Mouse (Mus musculus): ENCODE data around the gene Krt80.

Gene Krt80

GRCm38 (mm10) chr15:101315832-101316231 is 54.1 kb downstream of the Krt80 start:
- peak; percentile 75 to 76 for DNase-seq

DNA sequence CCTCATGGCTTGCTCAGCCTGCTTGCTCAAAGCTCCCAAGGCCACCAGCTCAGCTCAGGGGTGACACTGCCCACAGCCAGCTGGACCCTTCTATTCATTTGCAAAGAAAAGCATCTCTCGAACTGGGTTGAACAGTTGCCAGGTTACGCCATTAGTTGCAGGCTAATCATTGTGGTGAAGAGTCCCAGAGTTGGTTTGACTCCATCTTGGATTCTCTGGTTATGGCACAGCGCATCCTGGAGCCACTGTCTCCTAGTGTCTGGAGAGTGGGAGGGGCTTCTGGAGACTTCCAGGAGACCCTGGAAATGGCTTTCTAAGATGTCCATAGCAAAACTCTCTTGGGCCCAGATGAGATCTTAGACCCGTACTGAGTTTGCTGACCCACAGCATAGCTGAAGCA is 54.6 kb downstream of the Krt80 start:
- DNase-seq, result no peak

DNA sequence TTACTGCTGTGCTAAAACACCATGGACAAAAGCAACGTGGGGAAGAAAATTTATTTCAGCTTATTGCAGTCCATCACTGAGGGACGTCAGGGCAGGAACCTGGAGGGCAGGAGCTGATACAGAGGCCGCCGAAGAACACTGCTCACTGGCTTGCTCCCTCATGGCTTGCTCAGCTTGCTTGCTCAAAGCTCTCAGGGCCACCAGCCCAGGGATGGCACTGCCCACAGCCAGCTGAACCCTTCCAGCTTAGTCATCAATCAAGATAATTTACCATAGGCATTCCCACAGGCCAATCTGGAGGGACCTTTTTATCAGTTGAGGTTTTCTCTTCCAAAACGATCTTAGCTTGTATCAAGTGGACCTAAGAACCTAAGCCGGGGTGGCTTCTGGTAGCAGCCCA is 58.0 kb downstream of the Krt80 start:
- no peak for DNase-seq

DNA sequence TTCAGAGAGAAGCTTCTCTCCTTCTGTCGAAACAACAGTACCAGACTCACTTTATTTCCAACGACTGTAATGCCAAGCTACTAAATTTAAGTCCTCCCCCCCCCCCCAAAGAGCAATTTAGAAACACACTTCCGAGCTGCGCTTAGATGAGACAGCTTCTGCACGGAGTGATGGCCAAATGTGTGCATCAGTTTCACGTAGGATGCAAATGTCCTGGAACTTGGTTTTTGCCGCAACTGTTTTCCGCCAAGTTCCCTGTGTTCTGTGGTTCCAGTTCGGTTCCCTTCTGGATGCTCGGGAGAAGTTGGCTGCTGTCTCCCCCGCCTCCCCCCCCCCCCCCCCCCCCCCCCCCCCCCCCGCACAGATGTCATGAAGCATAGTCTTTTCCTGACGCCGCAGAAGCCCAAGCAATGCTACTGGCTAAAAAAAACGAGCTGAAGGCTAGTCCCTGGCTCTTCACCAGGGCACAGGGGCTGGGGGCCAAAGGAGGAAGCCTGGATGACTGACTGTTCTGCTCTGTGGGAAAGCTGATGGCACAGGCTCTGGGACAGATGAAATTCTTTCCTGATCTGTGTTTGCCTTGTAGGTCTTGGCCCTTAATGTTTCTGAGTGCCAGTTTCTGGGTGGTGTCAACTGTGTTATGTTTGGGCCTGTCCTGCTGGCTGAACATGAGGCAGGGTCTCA is 58.7 kb downstream of the Krt80 start:
- DNase-seq, result no peak

DNA sequence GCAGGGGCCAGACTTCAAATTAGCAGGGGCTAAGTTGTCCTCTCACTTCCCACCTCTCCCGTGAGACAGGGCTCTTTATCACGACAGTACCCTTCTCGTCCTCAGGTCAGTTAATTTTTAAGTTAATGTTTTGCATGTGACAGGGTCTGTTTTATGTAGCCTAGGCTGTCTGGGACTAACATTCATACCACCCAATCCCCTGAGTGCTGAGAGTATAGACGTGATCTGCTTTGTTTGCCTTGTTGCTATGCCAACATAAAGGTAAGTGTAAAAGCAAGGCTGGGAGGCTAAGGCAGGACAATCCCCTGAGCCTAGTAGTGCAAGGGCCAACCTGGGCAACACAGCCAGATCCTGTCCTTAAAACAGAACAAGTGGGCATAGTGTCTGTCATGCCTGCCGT is 60.5 kb downstream of the Krt80 start:
- DNase-seq, result no peak

GRCm38 (mm10) chr15:101308440-101309348 is 61.3 kb downstream of the Krt80 start:
- no peak for DNase-seq

DNA sequence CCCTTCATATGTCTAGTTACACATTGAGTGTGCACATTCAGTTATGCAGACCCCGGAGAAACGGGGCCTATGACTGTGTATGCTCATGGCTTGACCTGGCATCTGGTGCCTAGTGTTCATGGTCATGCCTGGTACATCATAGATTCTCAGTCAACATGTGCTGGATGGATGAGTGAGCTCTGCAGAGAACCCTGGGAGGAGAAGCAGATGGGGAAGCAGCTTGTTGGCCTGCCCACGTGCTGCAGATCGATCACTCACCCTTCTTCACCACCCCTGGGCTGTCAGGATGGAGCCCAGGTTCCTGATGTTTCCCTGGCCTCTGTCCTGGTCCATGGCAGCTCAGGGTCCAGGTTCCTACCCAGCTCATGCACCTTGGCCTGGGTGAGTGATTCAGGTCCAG is 63.5 kb downstream of the Krt80 start:
- DNase-seq, result no peak

GRCm38 (mm10) chr15:101303830-101304229 is 66.1 kb downstream of the Krt80 start:
- no peak for DNase-seq

GRCm38 (mm10) chr15:101302201-101302600 is 67.8 kb downstream of the Krt80 start:
- DNase-seq, result no peak

GRCm38 (mm10) chr15:101300128-101300527 is 69.8 kb downstream of the Krt80 start:
- no peak for DNase-seq

DNA sequence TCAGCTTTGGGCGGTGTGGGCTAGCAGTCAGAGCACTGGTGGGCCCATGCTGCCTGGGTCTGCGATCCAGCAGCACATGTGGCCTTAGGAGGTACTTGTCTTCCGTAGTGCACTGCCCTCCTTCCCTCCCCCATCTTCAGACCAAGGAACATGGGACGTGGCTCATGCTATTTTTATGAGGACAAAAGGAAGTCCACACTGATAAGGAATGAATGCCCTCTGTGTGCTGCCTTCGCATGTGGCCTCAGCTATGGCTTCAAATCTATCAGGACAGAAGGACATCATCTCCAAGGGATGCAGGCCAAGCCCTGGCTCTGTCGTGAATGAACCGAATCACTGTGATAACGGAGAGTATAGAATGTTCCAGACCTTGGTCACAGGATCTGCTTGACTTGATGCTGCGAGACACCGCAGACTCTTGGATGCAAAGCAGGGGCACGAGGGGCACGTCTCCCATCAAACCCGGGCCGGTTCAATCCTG is 70.4 kb downstream of the Krt80 start:
- no peak for DNase-seq

DNA sequence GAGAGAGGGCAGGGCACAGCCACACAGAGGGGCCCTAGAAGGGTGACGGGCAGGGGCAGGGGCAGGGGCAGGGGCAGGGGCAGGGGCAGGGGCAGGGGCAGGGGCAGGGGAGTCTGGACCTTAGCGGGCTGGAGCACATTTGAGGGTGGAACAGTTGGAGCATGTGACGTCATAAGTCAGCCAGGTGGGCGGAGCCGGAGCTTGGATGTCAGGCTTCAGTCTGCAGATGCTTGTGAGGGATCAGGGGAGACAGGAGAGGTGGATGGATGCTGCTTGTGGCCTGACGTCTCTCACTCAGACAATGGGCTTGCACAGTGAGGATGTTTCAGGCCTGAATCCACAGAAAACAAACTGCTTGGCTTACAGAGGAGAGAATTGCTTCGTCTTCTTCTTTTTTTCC is 71.4 kb downstream of the Krt80 start:
- DNase-seq, result no peak

DNA sequence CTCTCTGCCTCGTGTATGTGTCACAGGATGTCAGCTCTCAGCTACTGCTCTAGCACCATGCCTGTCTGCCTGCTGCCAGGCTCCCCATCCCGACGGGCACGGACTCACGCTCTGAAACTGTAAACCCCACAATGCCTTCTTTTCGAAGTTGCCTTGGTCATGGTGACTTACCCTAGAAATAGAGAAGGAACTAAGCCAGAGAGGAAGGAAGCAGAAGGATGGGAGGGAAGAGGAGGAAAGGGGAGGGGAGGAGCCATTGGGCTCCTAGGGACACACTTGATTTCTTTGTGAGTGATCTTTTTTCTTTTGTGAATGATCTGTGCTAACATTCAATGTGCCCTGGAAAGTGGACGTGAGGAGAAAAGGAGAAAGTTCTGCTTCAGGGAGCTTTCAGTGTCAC is 72.0 kb downstream of the Krt80 start:
- no peak for DNase-seq

All from cerebellum, postnatal 36 days (tissue).